Mouse (Mus musculus) kidney, adult 2 months (tissue): ENCODE measurements around the gene Cdc42bpg.

Experiments
- CTCF ChIP-seq: fragments of 200-500 bp; conservative IDR thresholded peaks from 2 replicates; pipeline ENCODE4 v1.5.1; 2011; ENCODE audit warnings: low read depth, mild to moderate bottlenecking, control low read depth, low read length, moderate library complexity, mixed read lengths; ENCODE audit not compliant: insufficient read depth, insufficient read length
- POLR2A ChIP-seq: fragments of 200-500 bp; IDR thresholded peaks from one replicate; pipeline ENCODE4 v1.6.1; 2011; ENCODE audit warnings: low read depth, low read length, control low read depth

- TF ChIP-seq POLR2A (no peak), CTCF (no peak)
These were observed 11.9 kb downstream of the Cdc42bpg start for GRCm38 (mm10) chr19:6318145-6318544.
